Mouse (Mus musculus) ES-E14 (cell line): ENCODE measurements around the gene Pde6d.

Source experiments
- CHD2 ChIP-seq: IDR thresholded peaks from 2 replicates; pipeline ENCODE4 v1.6.1; 2014; ENCODE audit warnings: mild to moderate bottlenecking, low read depth, low read length, inconsistent platforms
- MAFK ChIP-seq: IDR thresholded peaks from 2 replicates; pipeline ENCODE4 v1.6.1; 2014; ENCODE audit warnings: mild to moderate bottlenecking, low read depth, low read length, inconsistent platforms; ENCODE audit not compliant: insufficient read depth
- ZC3H11A ChIP-seq: IDR thresholded peaks from 2 replicates; pipeline ENCODE4 v1.6.1; 2012; ENCODE audit warnings: low read depth, mild to moderate bottlenecking, inconsistent platforms, low read length, borderline replicate concordance

GRCm38 (mm10) chr1:86512154-86512720, 70.2 kb downstream of the Pde6d start:
- TF ChIP-seq ZC3H11A (no peak), CHD2 (no peak), MAFK (no peak)
